In genomic region chr8:15273775-15274174, GRCm38 (mm10) we compare ENCODE assay signal across 19 mouse cellular contexts.
A peak's percentile ranks its signal among the peaks of the same experiment; 100 is the strongest.
DNase-seq lines count a peak whose midpoint lies in the region; ATAC-seq lines count a peak whose summit lies in the region.
"Had no signal": no experiment of that assay in that cellular context is flagged by ENCODE, and none has a peak within 500 bp of the region (broad histone marks: within the 10 kb centered on the region; RNA-seq: fewer than 3 reads in every experiment).

No protein-coding gene starts in this region.

- H3K27me3 ChIP-seq in kidney, embryonic 14.5 days (ENCODE audit: control insufficient read depth, insufficient read depth, low read length): no peaks in the 10 kb centered on the region
- H3K27me3 ChIP-seq: forebrain, embryonic 15.5 days; hindbrain, embryonic 12.5 days had no signal

- no peak overlapping the region for H3K27ac ChIP-seq in kidney, embryonic 14.5 days (ENCODE audit: low read depth, low read length)
- H3K27ac ChIP-seq: forebrain, embryonic 15.5 days; heart, embryonic 13.5 days; hindbrain, embryonic 12.5 days had no signal

- no peaks in the 10 kb centered on the region for H3K4me1 ChIP-seq in kidney, embryonic 14.5 days (ENCODE audit: control insufficient read depth, insufficient read depth, low read length)
- H3K4me1 ChIP-seq: heart, embryonic 13.5 days; hindbrain, embryonic 12.5 days had no signal

- DNase-seq in kidney, adult 18-20 months: no peak
- DNase-seq in Muller cell, postnatal 12 days (ENCODE audit: inconsistent ontology term): peak; percentile 7
- DNase-seq in embryo, embryonic 10.5 days (ENCODE audit: low spot score): peak; percentile 22
- DNase-seq in mesoderm, embryonic 11.5 days (ENCODE audit: low read depth, low spot score): peak; percentile 42
- DNase-seq in cerebellum, postnatal 14 days: no peak
- DNase-seq in spleen, postnatal 4 days (ENCODE audit: low spot score in 2 of 2): no peak
- DNase-seq: adrenal gland, adult 8-10 months; adrenal gland, postnatal 36 days; cerebellum, adult 11 months; cerebellum, adult 8-10 months; cerebellum, postnatal 25 days; gastrocnemius, postnatal 36 days; heart, adult 11 months; heart, postnatal 36 days had no signal

- WGBS in kidney, embryonic 14.5 days: 18% methylated on average over 5 of the region's 5 CpGs

- no peak overlapping the region for H3K9ac ChIP-seq in kidney, embryonic 14.5 days (ENCODE audit: low read depth, low read length)
- H3K9ac ChIP-seq: forebrain, embryonic 15.5 days; heart, embryonic 13.5 days; hindbrain, embryonic 12.5 days had no signal

- H3K9me3 ChIP-seq in kidney, embryonic 14.5 days (ENCODE audit: control insufficient read depth, low read length): no peaks in the 10 kb centered on the region
- H3K9me3 ChIP-seq: forebrain, embryonic 15.5 days; heart, embryonic 13.5 days; hindbrain, embryonic 12.5 days had no signal

- no peak overlapping the region for H3K4me3 ChIP-seq in kidney, embryonic 14.5 days (ENCODE audit: low read length)
- H3K4me3 ChIP-seq: forebrain, embryonic 15.5 days; heart, embryonic 13.5 days; hindbrain, embryonic 12.5 days had no signal

- H3K36me3 ChIP-seq in kidney, embryonic 14.5 days (ENCODE audit: control insufficient read depth, insufficient read depth, low read length): no peaks in the 10 kb centered on the region
- H3K36me3 ChIP-seq: forebrain, embryonic 15.5 days; heart, embryonic 13.5 days; hindbrain, embryonic 12.5 days had no signal

- peak; percentile 70 for ATAC-seq in kidney, embryonic 14.5 days (ENCODE audit: low FRiP score, low TSS enrichment)
- ATAC-seq: forebrain, embryonic 15.5 days; hindbrain, embryonic 16.5 days had no signal

- H3K4me2 ChIP-seq in kidney, embryonic 14.5 days (replicated peaks; ENCODE audit: low read depth, low read length): no peak overlapping the region
- H3K4me2 ChIP-seq: forebrain, embryonic 15.5 days; heart, embryonic 13.5 days; hindbrain, embryonic 12.5 days had no signal

Comparison
In these comparisons a context has a peak if more than half of its experiments do, and no peak if none do; other contexts are left out.
1. DNase-seq: peak in Muller cell, postnatal 12 days (single experiment), embryo, embryonic 10.5 days (single experiment) and mesoderm, embryonic 11.5 days (single experiment); none in kidney, adult 18-20 months (single experiment), cerebellum, postnatal 14 days (0 of 2) and spleen, postnatal 4 days (0 of 2).